Mouse (Mus musculus): Measurements from ENCODE around the gene Nfu1. TPM values are rescaled to one million over a fixed set of nuclear protein-coding genes. Genes with fewer than 3 reads are reported as not detected.

The Nfu1 gene
- polyA plus RNA-seq (2017; shearing (Covaris generic)): 100 to 1,000 TPM; 133 to 159 TPM

DNA sequence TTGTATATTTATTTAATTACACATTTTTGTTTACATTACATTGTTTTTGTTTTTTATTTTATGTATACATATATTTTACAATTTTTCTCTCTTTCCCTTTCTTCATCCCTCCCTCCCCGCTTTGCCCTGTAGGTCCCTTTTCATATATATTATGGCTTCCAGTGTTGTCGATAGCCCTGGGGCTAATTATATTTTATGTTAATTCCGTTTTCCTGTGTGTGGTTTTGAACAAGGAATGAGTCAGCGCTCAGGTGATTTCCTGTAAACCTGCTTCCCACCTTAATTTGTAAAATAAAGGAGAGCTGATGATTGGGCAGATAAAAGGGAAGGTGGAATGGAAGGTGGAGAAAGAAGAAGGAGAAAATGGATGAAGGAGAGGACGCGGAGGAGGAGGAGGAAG, at the start of gene Nfu1:
Nfu1 (plus strand) TSS at position 350 of the 400 bp plus-strand sequence.
- no peak for ATAC-seq

- no peak for ATAC-seq
Measured at GRCm38 (mm10) chr6:86963987-86964685, 44.9 kb upstream of the Nfu1 start.

DNA sequence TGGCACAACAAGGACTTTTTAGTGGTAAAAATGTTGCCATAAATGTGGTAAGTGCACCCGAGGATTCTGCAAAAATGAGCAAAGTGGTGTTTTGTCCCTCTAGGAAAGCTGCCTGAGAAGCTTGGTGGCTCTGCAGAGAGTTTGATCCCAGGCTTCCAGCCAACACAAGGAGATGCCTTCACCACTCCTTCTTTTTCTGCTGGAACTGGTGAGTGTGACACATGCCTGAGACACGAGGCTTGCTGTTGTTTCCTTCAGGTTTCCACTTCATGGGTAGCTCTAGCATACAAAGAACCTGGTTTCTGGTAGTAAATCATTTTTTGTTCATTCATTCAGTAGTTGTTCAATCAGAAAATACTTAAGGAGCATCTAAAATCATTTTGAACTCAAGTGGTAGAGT, 41.9 kb upstream of the Nfu1 start:
- ATAC-seq: no peak

DNA sequence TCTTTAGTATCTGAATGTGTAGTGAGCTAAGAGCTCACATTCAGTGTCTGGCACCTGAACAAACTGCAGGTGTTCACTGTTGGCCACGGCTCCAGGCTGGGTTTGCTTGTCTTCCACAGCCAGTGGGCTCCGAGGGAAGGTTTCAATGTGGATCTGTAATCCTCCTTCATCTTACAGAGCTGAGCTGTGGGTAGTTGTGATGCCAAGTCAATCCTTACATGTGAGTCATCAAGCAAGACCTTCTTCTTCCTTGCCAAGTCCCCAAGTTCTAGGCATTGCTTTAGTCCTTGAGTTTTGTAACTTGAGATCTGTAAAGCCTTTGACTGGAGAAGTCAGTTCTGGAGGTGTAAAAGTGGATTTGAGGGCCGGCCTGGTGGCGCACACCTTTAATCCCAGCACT, 35.1 kb upstream of the Nfu1 start:
- no peak for ATAC-seq

- no peak for ATAC-seq
Measured at GRCm38 (mm10) chr6:86978156-86978908, 30.7 kb upstream of the Nfu1 start.

DNA sequence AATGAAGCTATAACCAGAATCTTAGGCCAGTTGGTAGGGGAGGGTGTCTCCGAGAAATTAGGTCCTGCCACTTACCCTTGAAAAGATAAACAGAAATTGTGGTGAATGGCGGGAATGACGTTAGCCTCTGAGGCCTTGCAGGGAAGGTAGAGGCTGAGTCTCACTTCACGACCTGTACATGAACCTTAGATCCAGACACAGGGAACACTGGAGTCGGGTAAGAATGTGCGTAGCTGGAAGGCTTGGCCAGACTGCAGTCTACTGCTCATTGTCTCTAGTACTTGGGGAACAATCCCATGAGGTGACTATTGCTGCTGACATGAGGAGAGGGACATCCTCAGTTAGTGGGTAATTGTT, 30.1 kb upstream of the Nfu1 start:
- ATAC-seq: no peak

DNA sequence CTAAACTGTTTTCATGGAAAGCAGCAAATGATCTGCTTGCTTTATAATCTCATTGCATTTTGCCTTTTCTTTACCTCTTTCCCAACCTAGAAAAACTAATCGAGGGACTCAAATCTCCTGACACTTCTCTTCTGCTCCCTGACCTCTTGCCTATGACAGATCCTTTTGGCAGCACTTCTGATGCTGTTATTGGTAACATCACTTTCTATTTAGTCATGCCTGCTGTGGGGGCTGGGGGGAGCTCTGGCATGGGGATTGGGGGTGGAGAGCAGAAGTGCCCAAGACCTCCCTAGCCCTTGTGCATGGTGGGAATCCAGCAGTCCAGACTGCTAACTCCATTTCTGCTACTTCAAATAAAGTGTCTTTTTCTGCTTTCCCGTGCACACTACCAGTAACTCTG, 27.8 kb upstream of the Nfu1 start:
- ATAC-seq: no peak

GRCm38 (mm10) chr6:86985314-86986106, 23.5 kb upstream of the Nfu1 start:
- no peak for ATAC-seq

DNA sequence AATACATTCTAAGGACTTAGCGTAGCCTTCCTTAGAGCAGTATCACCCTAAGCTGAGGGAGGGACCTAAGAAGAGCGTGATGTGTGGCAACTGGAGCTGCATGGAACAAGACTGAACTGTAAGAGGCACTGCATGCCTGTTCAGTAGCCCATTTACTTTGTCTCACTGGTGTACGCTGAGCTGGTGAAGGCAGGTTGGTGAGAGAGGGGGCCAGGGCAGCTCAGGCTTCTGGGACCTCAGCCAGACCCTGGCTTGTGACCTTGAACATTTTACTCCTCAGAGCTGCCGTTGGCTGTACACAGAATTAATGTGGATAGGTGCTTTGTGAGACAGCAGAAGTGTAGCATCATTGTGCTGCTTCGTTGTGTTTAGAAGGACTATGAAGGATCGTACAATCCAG, 19.5 kb upstream of the Nfu1 start:
- no peak for ATAC-seq

DNA sequence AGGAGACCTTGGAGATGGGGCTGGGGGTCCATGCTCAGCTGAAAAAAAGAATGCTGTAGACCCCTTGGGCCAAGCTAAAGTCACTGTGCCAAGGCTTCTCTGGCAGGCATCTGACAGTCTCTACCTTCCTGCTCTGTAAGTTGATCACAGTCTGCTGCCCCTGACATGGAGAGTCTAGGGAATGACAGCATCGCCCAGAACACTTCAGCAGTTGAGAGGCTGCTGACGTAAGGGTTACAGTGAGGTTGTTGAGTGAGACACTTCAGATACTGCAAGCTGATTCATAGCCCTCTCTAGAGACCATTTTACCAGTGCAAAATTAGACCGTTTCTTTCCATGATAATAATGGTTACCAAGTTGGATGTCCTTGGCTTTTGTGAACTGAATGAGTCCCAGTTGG, 18.0 kb upstream of the Nfu1 start:
- no peak for ATAC-seq

- no peak for ATAC-seq
Measured at GRCm38 (mm10) chr6:86992349-86992748, 16.7 kb upstream of the Nfu1 start.

DNA sequence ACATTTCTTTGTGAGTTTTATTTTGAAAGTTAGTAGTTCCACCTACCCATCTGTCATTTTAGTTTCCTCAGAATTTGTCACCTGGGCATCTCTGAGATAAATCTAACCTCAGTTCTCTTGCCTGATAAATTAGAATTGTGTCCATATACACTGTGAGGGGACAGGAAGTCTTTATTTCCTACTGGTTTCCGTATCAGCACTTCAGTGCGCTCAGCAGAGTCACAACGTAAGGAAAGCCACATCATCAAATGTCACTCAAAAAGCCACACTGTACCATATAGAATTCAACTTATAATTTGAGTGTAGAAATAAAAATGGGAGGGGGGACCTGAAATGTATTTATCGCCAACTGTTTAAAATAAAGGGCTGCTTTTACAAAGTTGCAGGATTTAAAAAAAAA, 14.8 kb upstream of the Nfu1 start:
- no peak for ATAC-seq

DNA sequence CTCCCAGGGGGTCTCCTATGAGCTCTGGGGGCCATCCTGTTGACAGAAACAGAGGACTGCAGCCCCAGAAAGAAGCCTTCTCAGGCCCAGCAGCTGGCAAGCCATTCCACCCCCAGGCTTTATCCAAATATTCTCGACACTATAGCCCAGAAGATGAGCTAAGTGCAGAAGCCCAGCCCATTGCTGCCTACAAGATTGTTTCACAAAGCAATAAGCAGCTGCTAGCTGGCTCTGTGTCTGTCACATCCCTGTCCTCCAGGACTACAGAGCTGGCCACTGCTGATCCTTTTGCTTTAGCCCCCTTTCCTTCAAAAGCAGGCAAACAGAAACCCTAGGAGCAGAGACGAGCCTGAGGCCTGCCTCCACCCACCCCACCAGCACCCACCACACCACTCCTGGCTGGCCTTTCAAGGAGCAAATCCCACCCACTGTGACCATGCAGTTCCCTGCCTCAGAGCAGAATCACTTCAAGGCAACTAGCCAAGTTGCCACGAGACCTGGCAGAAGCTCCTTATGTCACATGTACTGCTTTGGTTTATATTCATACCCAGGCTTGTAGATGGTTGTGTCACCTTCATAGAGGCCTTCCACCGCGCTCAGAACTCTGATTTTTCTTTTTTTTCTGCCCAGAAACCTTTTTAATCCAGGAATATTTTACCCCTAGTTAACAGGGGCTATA, 12.3 kb upstream of the Nfu1 start:
- no peak for ATAC-seq

- ATAC-seq: no peak
Measured at GRCm38 (mm10) chr6:86997360-86997759, 11.7 kb upstream of the Nfu1 start.

- no peak for ATAC-seq
Measured at GRCm38 (mm10) chr6:87001995-87002394, 7.0 kb upstream of the Nfu1 start.

- ATAC-seq: peak; percentile 59
Measured at GRCm38 (mm10) chr6:87002521-87003055, 6.4 kb upstream of the Nfu1 start.

DNA sequence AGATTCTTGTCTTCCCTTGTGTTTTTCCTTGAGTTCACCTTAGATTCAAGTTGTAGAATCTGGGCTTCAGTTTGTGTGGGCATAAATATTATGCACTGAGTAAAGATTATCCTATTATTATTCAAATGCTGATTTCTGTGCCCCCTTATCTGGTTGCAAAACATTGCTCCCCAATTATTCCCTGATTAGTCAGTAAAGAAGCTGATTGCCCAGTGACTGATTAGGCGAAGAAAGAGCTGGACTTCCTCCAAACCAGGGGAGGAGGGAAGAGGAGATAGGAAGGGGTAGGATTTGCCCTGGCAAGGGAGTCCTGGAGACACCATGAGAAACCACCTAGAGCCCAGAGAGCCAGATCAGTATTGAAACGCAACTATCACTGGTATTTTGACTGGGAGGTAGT, 4.9 kb upstream of the Nfu1 start:
- ATAC-seq: no peak

DNA sequence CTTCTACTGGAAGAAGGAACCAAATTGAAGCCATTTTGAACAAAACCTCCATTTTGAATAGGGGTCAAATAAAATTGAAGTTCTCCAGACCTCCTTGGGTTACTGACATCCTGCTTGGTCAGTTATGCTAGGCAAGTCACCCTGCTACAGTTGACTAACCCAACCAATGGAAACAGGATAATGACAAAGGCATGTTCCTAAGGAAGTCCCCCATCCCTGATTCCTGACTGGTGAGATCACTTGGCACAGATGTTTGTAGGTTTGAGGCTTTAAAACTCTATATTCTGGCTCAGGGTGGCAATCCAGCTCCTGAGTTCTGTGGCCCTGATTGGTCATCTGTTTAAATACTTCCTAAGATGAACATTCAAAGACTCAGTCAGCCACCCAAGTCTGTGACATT, 3.5 kb upstream of the Nfu1 start:
- no peak for ATAC-seq

DNA sequence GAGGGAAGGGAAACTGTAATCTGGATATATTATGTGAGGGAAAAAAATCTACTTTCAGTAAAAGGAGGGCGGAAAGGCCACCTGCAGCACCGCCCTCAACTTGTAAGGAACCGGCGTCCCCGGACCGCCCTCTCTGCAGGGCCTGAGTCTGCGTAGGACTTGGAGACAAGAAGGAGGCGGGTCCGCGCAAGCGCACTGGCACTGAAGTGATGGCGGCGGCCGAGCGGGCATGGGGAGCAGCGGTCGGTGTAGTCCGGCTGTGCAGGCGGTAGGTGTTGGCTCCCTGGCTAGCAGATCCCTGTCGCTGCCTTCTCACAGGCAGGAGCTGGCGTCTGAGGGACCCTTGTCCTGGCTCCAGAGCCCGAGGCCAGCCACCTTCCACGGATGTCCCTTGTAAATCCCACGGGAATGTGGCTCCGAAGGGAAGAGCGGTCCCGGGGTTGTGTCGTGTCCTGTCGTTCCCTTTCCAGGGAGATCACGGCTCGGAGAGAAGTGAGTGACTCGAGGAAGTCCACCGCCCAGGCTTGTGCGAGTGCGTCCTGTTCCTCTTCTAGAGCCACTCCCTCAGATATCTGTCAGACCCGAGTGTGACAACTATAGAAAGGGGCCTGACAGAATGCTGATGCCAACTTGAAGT, 774 bp downstream of the Nfu1 start:
- peak; percentile 96 for ATAC-seq

DNA sequence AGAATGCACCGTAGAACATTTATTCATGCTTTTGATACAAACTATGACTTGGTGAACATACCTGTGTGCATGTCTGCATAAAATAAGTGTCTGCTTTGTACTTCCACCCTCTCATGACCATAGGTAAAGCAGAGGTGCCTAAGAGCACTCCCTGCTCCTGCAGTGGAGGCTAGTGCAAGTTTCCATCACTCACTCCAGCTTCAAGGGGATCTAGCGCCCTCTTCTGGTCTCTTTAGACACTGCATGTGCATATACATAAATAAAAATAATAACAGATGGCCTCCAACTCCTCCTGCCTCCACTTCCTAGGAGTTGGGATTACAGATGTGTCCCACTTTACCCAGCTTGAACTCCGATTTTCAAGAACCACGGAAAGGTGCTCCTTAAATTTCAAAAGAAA, 7.9 kb downstream of the Nfu1 start:
- peak; percentile 65 for ATAC-seq

DNA sequence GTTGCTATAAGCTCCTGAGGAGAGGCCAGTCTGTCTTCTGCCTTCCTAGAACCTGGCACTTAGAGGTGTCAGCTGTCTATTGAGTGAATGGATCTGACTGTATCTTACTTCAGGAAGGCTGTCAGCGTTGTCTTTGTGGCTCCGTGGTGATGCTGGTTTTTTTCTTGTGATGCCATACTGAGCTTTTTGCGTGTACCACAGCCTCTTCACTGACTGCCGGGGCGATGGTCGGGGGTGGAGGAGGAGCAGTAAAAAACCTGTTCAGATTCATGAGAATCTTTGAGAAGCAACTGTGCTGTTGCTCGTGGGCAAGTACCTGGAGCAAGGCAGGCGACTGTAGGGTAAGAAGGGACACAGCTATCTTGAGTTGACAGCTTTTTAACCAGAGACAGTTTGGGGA, 9.8 kb downstream of the Nfu1 start:
- ATAC-seq: no peak

- no peak for ATAC-seq
Measured at GRCm38 (mm10) chr6:87021791-87022190, 12.8 kb downstream of the Nfu1 start.

Data from activated CD4-positive, CD25-positive, alpha-beta regulatory T cell, adult 4 months (primary cell).